Mouse (Mus musculus) testis, adult 2 months (tissue): ENCODE data around the gene Rangap1.

Source experiments
- CTCF ChIP-seq: fragments of 200-500 bp; IDR thresholded peaks from 2 replicates; pipeline ENCODE4 v1.5.1; 2012; ENCODE audit warnings: low read depth, mild to moderate bottlenecking, inconsistent platforms, low read length, moderate library complexity; ENCODE audit not compliant: control insufficient read depth, insufficient read depth, insufficient replicate concordance
- POLR2A ChIP-seq: fragments of 200-500 bp; IDR thresholded peaks from 2 replicates; pipeline ENCODE4 v1.6.1; 2012; ENCODE audit warnings: low read depth, mild to moderate bottlenecking, inconsistent platforms, low read length, moderate library complexity; ENCODE audit not compliant: control insufficient read depth

- no peak for TF ChIP-seq CTCF
- TF ChIP-seq POLR2A = peak; percentile 36; the same call in 1 of the 2 replicates
Observed at GRCm38 (mm10) chr15:81745601-81746114, 328 bp upstream of the Rangap1 start.
